Mouse (Mus musculus) left cerebral cortex, adult 8-10 months (tissue): ENCODE data around the gene Cldn9. TPM values are rescaled to one million over a fixed set of nuclear protein-coding genes. Genes with fewer than 3 reads are reported as not detected.

Experiments used
- DNase-seq, 2 experiments: peaks; one replicate each; pipeline ENCODE4 v3.0.0; 2022; ENCODE audit warnings: low spot score in 2 of 2
- total RNA-seq, 4 experiments: library from RNA; stranded (reverse); gene quantifications; 2 replicates each; pipeline ENCODE4 v1.2.4; 2022

The Cldn9 gene
- total RNA-seq, 4 experiments from 2014 or later, result 0.23 to 0.63 TPM; not detected in 2

GRCm38 (mm10) chr17:23681086-23681485, 2.7 kb downstream of the Cldn9 start:
- no peak for DNase-seq

- DNase-seq, result no peak
These were observed 3.5 kb downstream of the Cldn9 start for GRCm38 (mm10) chr17:23680336-23680735.

GRCm38 (mm10) chr17:23679127-23679835, 4.5 kb downstream of the Cldn9 start, which contains the start of gene Cldn6:
Gene Cldn6 (plus strand): TSS chr17:23679249.
- DNase-seq, result no peak

- peak; percentile 42 to 62 for DNase-seq
These were observed 6.6 kb downstream of the Cldn9 start, which contains the start of gene Tnfrsf12a for GRCm38 (mm10) chr17:23677236-23677679. Gene Tnfrsf12a (minus strand): TSS chr17:23677468.

- DNase-seq, result no peak
These were observed 7.3 kb downstream of the Cldn9 start for GRCm38 (mm10) chr17:23676473-23677031.

- peak in 1 of 2 experiments; percentile 14 for DNase-seq
These were observed 8.1 kb downstream of the Cldn9 start for GRCm38 (mm10) chr17:23675564-23676281.

GRCm38 (mm10) chr17:23675127-23675526, 8.7 kb downstream of the Cldn9 start:
- DNase-seq, result no peak

- DNase-seq, result no peak
These were observed 9.4 kb downstream of the Cldn9 start for GRCm38 (mm10) chr17:23674271-23674952.

- DNase-seq, result peak; percentile 95 to 97
These were observed 10.3 kb downstream of the Cldn9 start, which contains the start of the genes Hcfc1r1 and Thoc6 for GRCm38 (mm10) chr17:23673424-23674073. Gene Hcfc1r1 (plus strand): TSS chr17:23673596. Gene Thoc6 (minus strand): TSS chr17:23673882.

GRCm38 (mm10) chr17:23672761-23673160, 11.1 kb downstream of the Cldn9 start:
- DNase-seq, result no peak

GRCm38 (mm10) chr17:23671519-23671918, 12.3 kb downstream of the Cldn9 start:
- DNase-seq, result no peak

- no peak for DNase-seq
These were observed 13.2 kb downstream of the Cldn9 start for GRCm38 (mm10) chr17:23670516-23671074.

- DNase-seq, result no peak
These were observed 18.3 kb downstream of the Cldn9 start for GRCm38 (mm10) chr17:23665511-23665910.

GRCm38 (mm10) chr17:23664556-23665021, 19.2 kb downstream of the Cldn9 start:
- no peak for DNase-seq

GRCm38 (mm10) chr17:23661526-23661925, 22.3 kb downstream of the Cldn9 start:
- no peak for DNase-seq

GRCm38 (mm10) chr17:23660876-23661200, 23.0 kb downstream of the Cldn9 start:
- DNase-seq, result no peak

GRCm38 (mm10) chr17:23660117-23660875, 23.5 kb downstream of the Cldn9 start, which contains the start of gene Bicdl2:
Gene Bicdl2 (plus strand): TSS chr17:23660506.
- DNase-seq, result no peak

- no peak for DNase-seq
These were observed 25.4 kb downstream of the Cldn9 start for GRCm38 (mm10) chr17:23658450-23658849.

- no peak for DNase-seq
These were observed 29.4 kb downstream of the Cldn9 start for GRCm38 (mm10) chr17:23654410-23654809.

GRCm38 (mm10) chr17:23654001-23654400, 29.8 kb downstream of the Cldn9 start:
- no peak for DNase-seq
